Mouse (Mus musculus) neural tube, embryonic 12.5 days (tissue): ENCODE measurements at regions not wholly inside any gene's neighbourhood (a gene's known extent, or its start where the extent isn't known, plus 50 kb on each side); places are given as distances from the start of the nearest gene placed in this dataset.

Source experiments
- ATAC-seq: fragments of 200-750 bp; cut with Nextera tagmentation; 2 replicates; pipeline ENCODE4 v1.8.0; 2017; ENCODE audit warnings: low read depth, mild to moderate bottlenecking, moderate TSS enrichment, moderate library complexity; ENCODE audit not compliant: low FRiP score
- H3K27ac ChIP-seq: fragments of 300-500 bp; sonication (generic); 2 replicates; pipeline ENCODE4 v1.5.1; 2016
- H3K27me3 ChIP-seq: fragments of 300-500 bp; sonication (generic); replicated peaks from 2 replicates; pipeline ENCODE4 v1.6.1; 2016; ENCODE audit warnings: mild to moderate bottlenecking
- H3K36me3 ChIP-seq: fragments of 300-500 bp; sonication (generic); 2 replicates; pipeline ENCODE4 v1.6.1; 2016; ENCODE audit warnings: mild to moderate bottlenecking
- H3K4me1 ChIP-seq: fragments of 300-500 bp; sonication (generic); 2 replicates; pipeline ENCODE4 v1.6.1; 2016
- H3K4me2 ChIP-seq: fragments of 300-500 bp; sonication (generic); replicated peaks from 2 replicates; pipeline ENCODE4 v1.6.1; 2016; ENCODE audit warnings: mild to moderate bottlenecking
- H3K4me3 ChIP-seq: fragments of 300-500 bp; sonication (generic); 2 replicates; pipeline ENCODE4 v1.5.1; 2016
- H3K9ac ChIP-seq: fragments of 300-500 bp; sonication (generic); 2 replicates; pipeline ENCODE4 v1.6.1; 2016; ENCODE audit warnings: mild to moderate bottlenecking
- H3K9me3 ChIP-seq: fragments of 300-500 bp; sonication (generic); 2 replicates; pipeline ENCODE4 v1.6.1; 2016; ENCODE audit warnings: mild to moderate bottlenecking
- WGBS: fragments of 180-500 bp; shearing (Covaris S2); methylation state at CpG from one replicate; pipeline ENCODE4 v1.1.7; 2016; 5-methylcytosine and 5-hydroxymethylcytosine counted together

- no peaks in the 10 kb centered on the region for H3K27me3 ChIP-seq
- 75% methylated on average over 3 of the region's 3 CpGs for WGBS
- H3K4me1 ChIP-seq = no peaks in the 10 kb centered on the region
- no peaks in the 10 kb centered on the region for H3K36me3 ChIP-seq
- no peak overlapping the region for H3K9ac ChIP-seq
- H3K9me3 ChIP-seq = no peaks in the 10 kb centered on the region
- no peak for ATAC-seq
- no peak overlapping the region for H3K4me2 ChIP-seq
- H3K4me3 ChIP-seq = no peak overlapping the region
- H3K27ac ChIP-seq = no peak overlapping the region
These were observed 306.0 kb downstream of the Mroh4 start for GRCm38 (mm10) chr15:74330131-74330530.

GRCm38 (mm10) chr15:74329221-74329620 is 306.9 kb downstream of the Mroh4 start:
- WGBS = 66% methylated on average over 14 of the region's 14 CpGs
- Histone ChIP-seq H3K4me1 (no peaks in the 10 kb centered on the region), H3K27ac (no peak overlapping the region), H3K27me3 (no peaks in the 10 kb centered on the region), H3K36me3 (no peaks in the 10 kb centered on the region), H3K4me2 (no peak overlapping the region), H3K4me3 (no peak overlapping the region), H3K9me3 (no peaks in the 10 kb centered on the region), H3K9ac (no peak overlapping the region)
- no peak for ATAC-seq

GRCm38 (mm10) chr15:74326661-74327060 is 309.5 kb downstream of the Mroh4 start:
- Histone ChIP-seq H3K27ac (no peak overlapping the region), H3K4me1 (no peaks in the 10 kb centered on the region), H3K4me3 (no peak overlapping the region), H3K9ac (no peak overlapping the region), H3K4me2 (no peak overlapping the region), H3K9me3 (no peaks in the 10 kb centered on the region), H3K27me3 (no peaks in the 10 kb centered on the region), H3K36me3 (no peaks in the 10 kb centered on the region)
- no peak for ATAC-seq
- WGBS = 85% methylated on average over 5 of the region's 5 CpGs

- Histone ChIP-seq H3K4me2 (no peak overlapping the region), H3K9ac (no peak overlapping the region), H3K27ac (no peak overlapping the region), H3K36me3 (no peaks in the 10 kb centered on the region), H3K27me3 (no peaks in the 10 kb centered on the region), H3K4me3 (no peak overlapping the region), H3K9me3 (no peaks in the 10 kb centered on the region), H3K4me1 (no peaks in the 10 kb centered on the region)
- ATAC-seq = peak; percentile 48; the same call in 1 of the 2 replicates
- whole genome bisulfite sequencing = 29% methylated on average over 9 of the region's 9 CpGs
These were observed 310.6 kb downstream of the Mroh4 start for GRCm38 (mm10) chr15:74325543-74325942.

GRCm38 (mm10) chr15:74319407-74319806 is 316.7 kb downstream of the Mroh4 start:
- no peaks in the 10 kb centered on the region for H3K9me3 ChIP-seq
- 75% methylated on average over 3 of the region's 3 CpGs for WGBS
- no peak for ATAC-seq
- no peak overlapping the region for H3K27ac ChIP-seq
- no peaks in the 10 kb centered on the region for H3K36me3 ChIP-seq
- no peaks in the 10 kb centered on the region for H3K4me1 ChIP-seq
- H3K4me3 ChIP-seq = no peak overlapping the region
- no peak overlapping the region for H3K9ac ChIP-seq
- no peaks in the 10 kb centered on the region for H3K27me3 ChIP-seq
- no peak overlapping the region for H3K4me2 ChIP-seq

- H3K4me1 ChIP-seq = no peaks in the 10 kb centered on the region
- no peaks in the 10 kb centered on the region for H3K36me3 ChIP-seq
- WGBS = 21% methylated on average over 3 of the region's 3 CpGs
- no peak overlapping the region for H3K4me3 ChIP-seq
- no peak for ATAC-seq
- no peak overlapping the region for H3K9ac ChIP-seq
- H3K9me3 ChIP-seq = no peaks in the 10 kb centered on the region
- no peak overlapping the region for H3K4me2 ChIP-seq
- no peaks in the 10 kb centered on the region for H3K27me3 ChIP-seq
- H3K27ac ChIP-seq = no peak overlapping the region
These were observed 317.7 kb downstream of the Mroh4 start for GRCm38 (mm10) chr15:74318422-74318841.

GRCm38 (mm10) chr15:74311082-74311481 is 325.1 kb downstream of the Mroh4 start:
- no peak overlapping the region for H3K27ac ChIP-seq
- H3K4me1 ChIP-seq = no peaks in the 10 kb centered on the region
- no peaks in the 10 kb centered on the region for H3K27me3 ChIP-seq
- H3K4me3 ChIP-seq = no peak overlapping the region
- H3K9ac ChIP-seq = no peak overlapping the region
- WGBS = 55% methylated on average over 3 of the region's 3 CpGs
- no peaks in the 10 kb centered on the region for H3K36me3 ChIP-seq
- no peaks in the 10 kb centered on the region for H3K9me3 ChIP-seq
- H3K4me2 ChIP-seq = no peak overlapping the region
- ATAC-seq = no peak

- H3K27ac ChIP-seq = no peak overlapping the region
- ATAC-seq = no peak
- WGBS = 91% methylated on average over 5 of the region's 5 CpGs
These were observed 329.6 kb downstream of the Mroh4 start for GRCm38 (mm10) chr15:74306543-74306942.

GRCm38 (mm10) chr15:74296277-74296676 is 339.9 kb downstream of the Mroh4 start:
- Histone ChIP-seq H3K27ac (no peak overlapping the region), H3K4me1 (peaks cover 9% of the 10 kb centered on the region; the same call in 1 of the 2 replicates), H3K4me3 (no peak overlapping the region), H3K27me3 (no peaks in the 10 kb centered on the region), H3K9ac (no peak overlapping the region), H3K4me2 (no peak overlapping the region), H3K9me3 (no peaks in the 10 kb centered on the region), H3K36me3 (no peaks in the 10 kb centered on the region)
- WGBS = 62% methylated on average over 8 of the region's 8 CpGs
- no peak for ATAC-seq

More at GRCm38 (mm10) chr15:74306543-74306942, 329.6 kb downstream of the Mroh4 start:
- no peak overlapping the region for H3K9ac ChIP-seq
- no peak overlapping the region for H3K4me2 ChIP-seq
- H3K4me3 ChIP-seq = no peak overlapping the region
- no peaks in the 10 kb centered on the region for H3K9me3 ChIP-seq
- H3K36me3 ChIP-seq = no peaks in the 10 kb centered on the region
- H3K4me1 ChIP-seq = no peaks in the 10 kb centered on the region
- no peaks in the 10 kb centered on the region for H3K27me3 ChIP-seq

- 52% methylated on average over 10 of the region's 10 CpGs for whole genome bisulfite sequencing
- Histone ChIP-seq H3K4me3 (no peak overlapping the region), H3K9ac (no peak overlapping the region), H3K27me3 (no peaks in the 10 kb centered on the region), H3K4me2 (no peak overlapping the region), H3K27ac (no peak overlapping the region), H3K36me3 (no peaks in the 10 kb centered on the region), H3K4me1 (peaks cover 9% of the 10 kb centered on the region; the same call in 1 of the 2 replicates), H3K9me3 (no peaks in the 10 kb centered on the region)
- no peak for ATAC-seq
These were observed 341.5 kb downstream of the Mroh4 start for GRCm38 (mm10) chr15:74294691-74295090.

GRCm38 (mm10) chr15:74294109-74294508 is 342.0 kb downstream of the Mroh4 start:
- Histone ChIP-seq H3K4me2 (no peak overlapping the region), H3K27me3 (no peaks in the 10 kb centered on the region), H3K9ac (no peak overlapping the region), H3K36me3 (no peaks in the 10 kb centered on the region), H3K4me1 (peaks cover 9% of the 10 kb centered on the region; the same call in 1 of the 2 replicates), H3K4me3 (no peak overlapping the region), H3K27ac (no peak overlapping the region), H3K9me3 (no peaks in the 10 kb centered on the region)
- ATAC-seq = no peak
- WGBS = 68% methylated on average over 10 of the region's 10 CpGs

- no peaks in the 10 kb centered on the region for H3K36me3 ChIP-seq
- 85% methylated on average over 2 of the region's 2 CpGs for WGBS
- no peak overlapping the region for H3K9ac ChIP-seq
- H3K9me3 ChIP-seq = no peaks in the 10 kb centered on the region
- no peaks in the 10 kb centered on the region; the same call in 1 of the 2 replicates for H3K27me3 ChIP-seq
- peaks cover 10% of the 10 kb centered on the region; the same call in 1 of the 2 replicates for H3K4me1 ChIP-seq
- H3K4me2 ChIP-seq = no peak overlapping the region
- ATAC-seq = no peak
- H3K27ac ChIP-seq = no peak overlapping the region
- H3K4me3 ChIP-seq = no peak overlapping the region
These were observed 348.7 kb downstream of the Mroh4 start for GRCm38 (mm10) chr15:74287492-74287891.

GRCm38 (mm10) chr15:74283172-74283534 is 353.0 kb downstream of the Mroh4 start:
- Histone ChIP-seq H3K27me3 (no peaks in the 10 kb centered on the region; the same call in 1 of the 2 replicates), H3K4me3 (no peak overlapping the region), H3K4me2 (no peak overlapping the region), H3K36me3 (no peaks in the 10 kb centered on the region), H3K9ac (0 out of 2 replicates have a peak overlapping the region, but pooled peaks have one; percentile 9), H3K27ac (no peak overlapping the region), H3K9me3 (no peaks in the 10 kb centered on the region), H3K4me1 (peaks cover 10% of the 10 kb centered on the region; the same call in 1 of the 2 replicates)
- WGBS = 59% methylated on average over 5 of the region's 5 CpGs
- ATAC-seq = no peak
